Mouse (Mus musculus) midbrain, embryonic 11.5 days (tissue): Measurements from ENCODE around the gene Tmcc3. TPM values are rescaled to one million over a fixed set of nuclear protein-coding genes. Genes with fewer than 3 reads are reported as not detected.
A peak's percentile ranks its signal among the peaks of the same experiment; 100 is the strongest.

Source experiments
- ATAC-seq: fragments of 200-750 bp; cut with Nextera tagmentation; 2 replicates; pipeline ENCODE4 v1.8.0; 2017; ENCODE audit warnings: moderate TSS enrichment, moderate library complexity; ENCODE audit not compliant: low FRiP score
- DNase-seq: peaks from one replicate; pipeline ENCODE4 v3.0.0; 2015; ENCODE audit warnings: low spot score; ENCODE audit errors: missing footprints
- H3K27ac ChIP-seq: fragments of 300-500 bp; sonication (generic); 2 replicates; pipeline ENCODE4 v1.5.1; 2014; ENCODE audit warnings: low read depth, low read length
- H3K27me3 ChIP-seq: fragments of 300-500 bp; sonication (generic); 2 replicates; pipeline ENCODE4 v1.6.1; 2014; ENCODE audit warnings: mild to moderate bottlenecking, low read length, moderate library complexity, mixed read lengths; ENCODE audit not compliant: control insufficient read depth, insufficient read depth
- H3K36me3 ChIP-seq: fragments of 300-500 bp; sonication (generic); 2 replicates; pipeline ENCODE4 v1.6.1; 2014; ENCODE audit warnings: mild to moderate bottlenecking, low read length, moderate library complexity, mixed read lengths; ENCODE audit not compliant: control insufficient read depth, insufficient read depth
- H3K4me1 ChIP-seq: fragments of 300-500 bp; sonication (generic); 2 replicates; pipeline ENCODE4 v1.6.1; 2014; ENCODE audit warnings: low read length; ENCODE audit not compliant: control insufficient read depth, insufficient read depth
- H3K4me2 ChIP-seq: fragments of 300-500 bp; sonication (generic); 2 replicates; pipeline ENCODE4 v1.6.1; 2014; ENCODE audit warnings: mild to moderate bottlenecking, moderate library complexity
- H3K4me3 ChIP-seq: fragments of 300-500 bp; sonication (generic); 2 replicates; pipeline ENCODE4 v1.5.1; 2014; ENCODE audit warnings: low read depth, low read length
- H3K9ac ChIP-seq: fragments of 300-500 bp; sonication (generic); 2 replicates; pipeline ENCODE4 v1.6.1; 2014; ENCODE audit warnings: low read length
- H3K9me3 ChIP-seq: fragments of 300-500 bp; sonication (generic); 2 replicates; pipeline ENCODE4 v1.6.1; 2016; ENCODE audit warnings: low read length; ENCODE audit not compliant: control insufficient read depth
- WGBS: fragments of 180-500 bp; shearing (Covaris S2); extraction: QIAGEN DNeasy Blood & Tissue Kit; methylation state at CpG from one replicate; pipeline ENCODE4 v1.1.7; 2014; 5-methylcytosine and 5-hydroxymethylcytosine counted together
- polyA plus RNA-seq: library from polyadenylated mRNA; unstranded; fragments of >200 nt; fragmentation: Nextera tagmentation; extraction: Ambion mirVana; gene quantifications from 2 replicates; pipeline ENCODE4 v1.2.1, GENCODE M21; 2014

Gene Tmcc3
- polyA plus RNA-seq, 1 experiment from 2014 or later: 3.2 TPM

GRCm38 (mm10) chr10:94378383-94378782, 66.6 kb downstream of the Tmcc3 start:
- H3K4me1 ChIP-seq: no peaks in the 10 kb centered on the region
- no peak overlapping the region for H3K9ac ChIP-seq
- no peak overlapping the region for H3K27ac ChIP-seq
- H3K27me3 ChIP-seq: no peaks in the 10 kb centered on the region
- no peak overlapping the region for H3K4me3 ChIP-seq
- ATAC-seq (0 out of 2 replicates have a peak, but pooled peaks have one; percentile 27), DNase-seq (peak; percentile 77)
- 84% methylated on average over 13 of the region's 13 CpGs for WGBS
- no peak overlapping the region for H3K4me2 ChIP-seq
- no peaks in the 10 kb centered on the region for H3K9me3 ChIP-seq
- no peaks in the 10 kb centered on the region for H3K36me3 ChIP-seq

- DNase-seq (peak; percentile 60), ATAC-seq (no peak)
- Histone ChIP-seq H3K4me2 (no peak overlapping the region), H3K9ac (no peak overlapping the region), H3K36me3 (no peaks in the 10 kb centered on the region), H3K4me1 (no peaks in the 10 kb centered on the region), H3K4me3 (no peak overlapping the region), H3K27ac (no peak overlapping the region), H3K27me3 (no peaks in the 10 kb centered on the region), H3K9me3 (peaks cover under 1% of the 10 kb centered on the region; the same call in 1 of the 2 replicates)
- 96% methylated on average over 2 of the region's 2 CpGs for WGBS
Observed at GRCm38 (mm10) chr10:94380082-94380481, 68.3 kb downstream of the Tmcc3 start.

GRCm38 (mm10) chr10:94380662-94381392, 69.1 kb downstream of the Tmcc3 start:
- Histone ChIP-seq H3K4me3 (no peak overlapping the region), H3K27me3 (no peaks in the 10 kb centered on the region), H3K4me2 (no peak overlapping the region), H3K36me3 (no peaks in the 10 kb centered on the region), H3K27ac (no peak overlapping the region), H3K4me1 (no peaks in the 10 kb centered on the region), H3K9me3 (peaks cover 5% of the 10 kb centered on the region; the same call in 1 of the 2 replicates), H3K9ac (no peak overlapping the region)
- DNase-seq (peak; percentile 80), ATAC-seq (no peak)
- 40% methylated on average over 9 of the region's 9 CpGs for WGBS

DNA sequence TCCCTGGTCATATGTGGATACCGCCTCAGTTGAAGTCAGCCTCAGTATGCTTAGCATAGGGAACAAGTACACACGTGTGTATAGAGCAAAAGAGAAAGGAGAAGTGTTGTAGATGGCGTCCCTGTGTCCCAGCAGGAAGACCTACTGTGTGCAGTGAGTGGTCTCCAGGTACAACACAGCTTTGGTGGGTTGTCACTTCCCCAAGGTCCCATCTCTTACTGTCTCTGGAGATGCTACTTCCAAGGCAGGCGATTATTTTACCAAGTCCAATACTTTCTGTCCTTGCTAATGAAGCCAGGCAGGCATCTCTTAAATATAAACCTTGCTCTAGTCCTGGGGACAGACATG, 69.6 kb downstream of the Tmcc3 start:
- Histone ChIP-seq H3K4me3 (no peak overlapping the region), H3K36me3 (no peaks in the 10 kb centered on the region), H3K27ac (no peak overlapping the region), H3K27me3 (no peaks in the 10 kb centered on the region), H3K4me2 (no peak overlapping the region), H3K9me3 (peaks cover 5% of the 10 kb centered on the region; the same call in 1 of the 2 replicates), H3K4me1 (no peaks in the 10 kb centered on the region), H3K9ac (no peak overlapping the region)
- peak; percentile 83 for DNase-seq
- ATAC-seq: no peak
- WGBS: 81% methylated on average over 4 of the region's 4 CpGs

DNA sequence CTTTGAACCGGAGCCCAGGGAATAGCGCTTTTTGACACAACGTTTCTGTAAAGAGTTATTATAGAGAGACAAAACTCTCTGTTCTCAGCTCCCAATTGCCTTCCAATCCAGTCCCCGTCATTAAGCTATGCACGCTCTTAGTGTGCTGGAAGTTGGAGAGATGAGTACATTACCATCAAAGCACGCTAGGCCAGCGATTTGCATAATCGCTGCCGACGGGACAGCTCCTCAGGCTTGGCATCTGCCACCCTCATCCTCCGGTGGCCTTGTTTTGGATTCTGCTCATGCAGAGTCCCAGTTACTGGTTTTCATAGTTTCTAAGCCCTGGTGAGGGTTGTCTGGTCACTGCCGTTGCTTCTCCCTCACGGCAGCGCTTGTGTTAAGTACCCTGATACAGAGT, 70.9 kb downstream of the Tmcc3 start:
- Histone ChIP-seq H3K9me3 (peaks cover 5% of the 10 kb centered on the region; the same call in 1 of the 2 replicates), H3K27ac (no peak overlapping the region), H3K4me3 (no peak overlapping the region), H3K27me3 (no peaks in the 10 kb centered on the region), H3K36me3 (no peaks in the 10 kb centered on the region), H3K4me2 (no peak overlapping the region), H3K9ac (no peak overlapping the region), H3K4me1 (no peaks in the 10 kb centered on the region)
- no peak for ATAC-seq
- peak; percentile 53 for DNase-seq
- WGBS: 86% methylated on average over 14 of the region's 14 CpGs

DNA sequence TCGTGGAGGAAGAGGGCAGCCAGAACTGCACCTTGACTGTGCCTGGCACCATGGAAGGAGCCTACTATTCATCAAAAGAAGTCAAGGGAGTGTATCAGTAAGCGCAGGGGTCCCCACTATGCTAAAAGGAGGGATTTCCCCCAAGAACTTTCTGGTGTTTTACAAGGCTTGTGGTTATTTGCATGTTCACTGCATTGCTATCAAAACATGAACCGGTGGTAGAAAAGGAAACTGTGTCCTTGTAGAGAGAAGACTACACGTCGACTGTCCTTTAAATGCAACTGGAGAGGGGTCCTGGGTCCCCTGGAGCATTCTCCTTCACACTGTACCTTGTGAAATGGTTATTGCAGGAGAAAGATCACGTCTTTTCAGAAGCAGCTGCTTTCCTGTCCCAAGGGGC, 71.8 kb downstream of the Tmcc3 start:
- H3K4me3 ChIP-seq: no peak overlapping the region
- H3K27me3 ChIP-seq: no peaks in the 10 kb centered on the region
- no peak overlapping the region for H3K4me2 ChIP-seq
- H3K9me3 ChIP-seq: peaks cover 5% of the 10 kb centered on the region; the same call in 1 of the 2 replicates
- no peak overlapping the region for H3K27ac ChIP-seq
- 88% methylated on average over 6 of the region's 6 CpGs for WGBS
- no peaks in the 10 kb centered on the region for H3K4me1 ChIP-seq
- H3K36me3 ChIP-seq: no peaks in the 10 kb centered on the region
- no peak overlapping the region for H3K9ac ChIP-seq
- ATAC-seq: no peak
- no peak for DNase-seq

GRCm38 (mm10) chr10:94389219-94389618, 77.5 kb downstream of the Tmcc3 start:
- H3K36me3 ChIP-seq: no peaks in the 10 kb centered on the region
- H3K27ac ChIP-seq: no peak overlapping the region
- ATAC-seq (no peak), DNase-seq (peak; percentile 81)
- no peak overlapping the region for H3K4me2 ChIP-seq
- H3K9me3 ChIP-seq: peaks cover 5% of the 10 kb centered on the region; the same call in 1 of the 2 replicates
- no peaks in the 10 kb centered on the region for H3K4me1 ChIP-seq
- H3K27me3 ChIP-seq: no peaks in the 10 kb centered on the region
- H3K4me3 ChIP-seq: no peak overlapping the region
- H3K9ac ChIP-seq: no peak overlapping the region
- 87% methylated on average over 6 of the region's 6 CpGs for WGBS

- DNase-seq (no peak), ATAC-seq (no peak)
- Histone ChIP-seq H3K4me3 (no peak overlapping the region), H3K27ac (no peak overlapping the region), H3K36me3 (no peaks in the 10 kb centered on the region), H3K9me3 (no peaks in the 10 kb centered on the region; the same call in 1 of the 2 replicates), H3K27me3 (no peaks in the 10 kb centered on the region), H3K4me1 (no peaks in the 10 kb centered on the region), H3K4me2 (no peak overlapping the region), H3K9ac (no peak overlapping the region)
- 87% methylated on average over 5 of the region's 5 CpGs for WGBS
Observed at GRCm38 (mm10) chr10:94391049-94391448, 79.3 kb downstream of the Tmcc3 start.

- no peak overlapping the region for H3K4me3 ChIP-seq
- no peak for ATAC-seq
- peak; percentile 26 for DNase-seq
- H3K9ac ChIP-seq: no peak overlapping the region
- no peak overlapping the region for H3K4me2 ChIP-seq
- H3K27me3 ChIP-seq: no peaks in the 10 kb centered on the region
- H3K27ac ChIP-seq: no peak overlapping the region
- no peaks in the 10 kb centered on the region for H3K4me1 ChIP-seq
- no peaks in the 10 kb centered on the region for H3K9me3 ChIP-seq
- H3K36me3 ChIP-seq: no peaks in the 10 kb centered on the region
Observed at GRCm38 (mm10) chr10:94394286-94394685, 82.5 kb downstream of the Tmcc3 start.
